In the genomic region with DNA sequence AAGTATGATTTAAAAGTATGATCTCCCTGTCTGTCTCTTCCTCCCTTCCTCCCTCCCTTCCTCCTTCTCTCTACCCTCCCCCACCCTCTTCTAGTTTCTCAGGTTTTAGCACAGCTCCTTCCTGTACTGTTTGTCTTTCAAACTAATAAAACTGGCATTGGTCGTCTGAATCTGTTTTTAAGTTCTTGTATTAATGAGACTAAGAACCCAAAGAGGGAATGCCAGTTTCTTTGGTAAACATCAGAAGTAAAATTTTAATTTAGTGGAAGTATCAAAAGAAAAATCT, we compare ENCODE assay signal across 8 mouse cellular contexts. TPM values are rescaled to one million over a fixed set of nuclear protein-coding genes. Genes with fewer than 3 reads are reported as not detected.
DNase-seq lines count a peak whose midpoint lies in the region; ATAC-seq lines count a peak whose summit lies in the region.

No protein-coding gene starts in this region.

- H3K36me3 ChIP-seq in heart, embryonic 15.5 days = no peaks in the 10 kb centered on the region
- no peaks in the 10 kb centered on the region for H3K36me3 ChIP-seq in hindbrain, embryonic 13.5 days
- H3K36me3 ChIP-seq in midbrain, embryonic 14.5 days (ENCODE audit: control insufficient read depth, insufficient read depth, low read length) = no peaks in the 10 kb centered on the region

- DNase-seq in heart, postnatal 4 days = no peak
- DNase-seq in R1 (ENCODE audit: low read depth, low spot score) = peak; percentile 42
- no peak for DNase-seq in midbrain, embryonic 14.5 days
- no peak for DNase-seq in left cerebral cortex, adult 9 months (ENCODE audit: low spot score in 2 of 2)
- no peak for DNase-seq in adrenal gland, adult 18-20 months (ENCODE audit: low spot score in 2 of 2)
- no peak for DNase-seq in retina, postnatal 1 day

- H3K9ac ChIP-seq in heart, embryonic 15.5 days = peak overlapping the region; percentile 45
- H3K9ac ChIP-seq in hindbrain, embryonic 13.5 days = peak overlapping the region; percentile 55
- no peak overlapping the region; the same call in 1 of the 2 replicates for H3K9ac ChIP-seq in midbrain, embryonic 14.5 days (replicated peaks; ENCODE audit: low read length)

- H3K4me3 ChIP-seq in heart, embryonic 15.5 days = peak overlapping the region; percentile 46
- peak overlapping the region; percentile 47 for H3K4me3 ChIP-seq in hindbrain, embryonic 13.5 days
- peak overlapping the region; percentile 51 for H3K4me3 ChIP-seq in midbrain, embryonic 14.5 days (replicated peaks; ENCODE audit: low read depth, low read length)

- no peak for ATAC-seq in heart, embryonic 15.5 days (replicated peaks; ENCODE audit: insufficient number of reproducible peaks, insufficient read depth, low FRiP score, low read depth)
- ATAC-seq in hindbrain, embryonic 13.5 days (ENCODE audit: low FRiP score) = no peak
- no peak for ATAC-seq in midbrain, embryonic 14.5 days (ENCODE audit: low FRiP score, low TSS enrichment)

- H3K4me1 ChIP-seq in heart, embryonic 15.5 days (replicated peaks) = peaks cover 24% of the 10 kb centered on the region
- peaks cover 29% of the 10 kb centered on the region for H3K4me1 ChIP-seq in hindbrain, embryonic 13.5 days (replicated peaks)
- H3K4me1 ChIP-seq in midbrain, embryonic 14.5 days (ENCODE audit: control insufficient read depth, insufficient read depth, low read length) = peaks cover 13% of the 10 kb centered on the region

- WGBS in heart, embryonic 15.5 days = 11% methylated on average over 1 of the region's 1 CpGs
- WGBS in hindbrain, embryonic 13.5 days = 9% methylated on average over 1 of the region's 1 CpGs
- WGBS in midbrain, embryonic 14.5 days = 2% methylated on average over 1 of the region's 1 CpGs

- no peaks in the 10 kb centered on the region for H3K27me3 ChIP-seq in heart, embryonic 15.5 days
- H3K27me3 ChIP-seq in hindbrain, embryonic 13.5 days = no peaks in the 10 kb centered on the region
- no peaks in the 10 kb centered on the region for H3K27me3 ChIP-seq in midbrain, embryonic 14.5 days (ENCODE audit: control insufficient read depth, insufficient read depth, low read length)

- no peaks in the 10 kb centered on the region for H3K9me3 ChIP-seq in heart, embryonic 15.5 days (replicated peaks)
- no peaks in the 10 kb centered on the region for H3K9me3 ChIP-seq in hindbrain, embryonic 13.5 days
- no peaks in the 10 kb centered on the region for H3K9me3 ChIP-seq in midbrain, embryonic 14.5 days (ENCODE audit: control insufficient read depth, low read length)

- peak overlapping the region; percentile 92 for H3K27ac ChIP-seq in heart, embryonic 15.5 days
- H3K27ac ChIP-seq in hindbrain, embryonic 13.5 days = peak overlapping the region; percentile 0; the same call in 1 of the 2 replicates
- 0 out of 2 replicates have a peak overlapping the region, but pooled peaks have one; percentile 23 for H3K27ac ChIP-seq in midbrain, embryonic 14.5 days (replicated peaks; ENCODE audit: low read depth, low read length)

- H3K4me2 ChIP-seq in heart, embryonic 15.5 days = peak overlapping the region; percentile 68
- H3K4me2 ChIP-seq in hindbrain, embryonic 13.5 days = peak overlapping the region; percentile 82
- H3K4me2 ChIP-seq in midbrain, embryonic 14.5 days (ENCODE audit: low read length) = peak overlapping the region; percentile 90

RNA-seq across cellular contexts. Expression of a gene that starts 5.5 kb away (rescaled TPM):
- polyA plus RNA-seq in heart, embryonic 15.5 days (2015; fragmentation: Nextera tagmentation; extraction: Ambion mirVana) = 48.2 and 53.2 TPM in 2 replicates
- 100 to 1,000 TPM; 322 to 324 TPM for total RNA-seq in heart, postnatal 4 days (2021)
- 50.0 and 52.6 TPM in 2 replicates for polyA plus RNA-seq in hindbrain, embryonic 13.5 days (2015; fragmentation: Nextera tagmentation; extraction: Ambion mirVana)
- polyA plus RNA-seq in midbrain, embryonic 14.5 days (2014; fragmentation: Nextera tagmentation; extraction: Ambion mirVana) = 38.1 and 40.0 TPM in 2 replicates
- 100 to 1,000 TPM; 125 to 153 TPM for total RNA-seq in adrenal gland, adult 18-20 months (2021)

RNA-seq across cellular contexts. Expression of a gene that starts 11.3 kb away (rescaled TPM):
- polyA plus RNA-seq in heart, embryonic 15.5 days (2015; fragmentation: Nextera tagmentation; extraction: Ambion mirVana) = 2.0 and 2.2 TPM in 2 replicates
- 10 to 100 TPM; 52.4 to 58.7 TPM for total RNA-seq in heart, postnatal 4 days (2021)
- 1.6 and 2.7 TPM in 2 replicates for polyA plus RNA-seq in hindbrain, embryonic 13.5 days (2015; fragmentation: Nextera tagmentation; extraction: Ambion mirVana)
- 1.6 and 2.0 TPM in 2 replicates for polyA plus RNA-seq in midbrain, embryonic 14.5 days (2014; fragmentation: Nextera tagmentation; extraction: Ambion mirVana)
- 1 to 10 TPM; 3.2 to 3.9 TPM for total RNA-seq in adrenal gland, adult 18-20 months (2021)

RNA-seq across cellular contexts. Expression of a gene that starts 12.7 kb away (rescaled TPM):
- 1.2 and 1.6 TPM in 2 replicates for polyA plus RNA-seq in heart, embryonic 15.5 days (2015; fragmentation: Nextera tagmentation; extraction: Ambion mirVana)
- total RNA-seq in heart, postnatal 4 days (2021) = 10 to 100 TPM; 62.5 to 79.1 TPM
- polyA plus RNA-seq in hindbrain, embryonic 13.5 days (2015; fragmentation: Nextera tagmentation; extraction: Ambion mirVana) = 0.61 and 2.7 TPM in 2 replicates
- polyA plus RNA-seq in midbrain, embryonic 14.5 days (2014; fragmentation: Nextera tagmentation; extraction: Ambion mirVana) = 2.1 and 2.2 TPM in 2 replicates
- 1 to 10 TPM; 5.6 to 6.1 TPM for total RNA-seq in adrenal gland, adult 18-20 months (2021)

RNA-seq across cellular contexts. Expression of a gene that starts 12.9 kb away (rescaled TPM):
- polyA plus RNA-seq in heart, embryonic 15.5 days (2015; fragmentation: Nextera tagmentation; extraction: Ambion mirVana) = 0.97 and 1.5 TPM in 2 replicates
- 100 to 1,000 TPM; 278 to 296 TPM for total RNA-seq in heart, postnatal 4 days (2021)
- 1.2 and 3.0 TPM in 2 replicates for polyA plus RNA-seq in hindbrain, embryonic 13.5 days (2015; fragmentation: Nextera tagmentation; extraction: Ambion mirVana)
- 1.5 and 2.7 TPM in 2 replicates for polyA plus RNA-seq in midbrain, embryonic 14.5 days (2014; fragmentation: Nextera tagmentation; extraction: Ambion mirVana)
- total RNA-seq in adrenal gland, adult 18-20 months (2021) = 10 to 100 TPM; 15.9 to 21.9 TPM

RNA-seq across cellular contexts. Expression of a gene that starts 15.7 kb away (rescaled TPM):
- polyA plus RNA-seq in heart, embryonic 15.5 days (2015; fragmentation: Nextera tagmentation; extraction: Ambion mirVana) = 4.3 and 4.6 TPM in 2 replicates
- 100 to 1,000 TPM; 624 to 645 TPM for total RNA-seq in heart, postnatal 4 days (2021)
- polyA plus RNA-seq in hindbrain, embryonic 13.5 days (2015; fragmentation: Nextera tagmentation; extraction: Ambion mirVana) = 2.8 TPM in 2 replicates
- polyA plus RNA-seq in midbrain, embryonic 14.5 days (2014; fragmentation: Nextera tagmentation; extraction: Ambion mirVana) = 1.4 and 2.6 TPM in 2 replicates
- 10 to 100 TPM; 54.4 to 56.8 TPM for total RNA-seq in adrenal gland, adult 18-20 months (2021)

Comparison
In these comparisons a context has a peak if more than half of its experiments do, and no peak if none do; other contexts are left out.
1. H3K27ac ChIP-seq: peak in every context shown above with its lines; median percentile 92 in heart, embryonic 15.5 days; 23 in midbrain, embryonic 14.5 days; 0 in hindbrain, embryonic 13.5 days.